Mouse (Mus musculus) liver, postnatal 0 days (tissue): Measurements from ENCODE around the gene Arhgap6.

ENCODE experiments used
- CTCF ChIP-seq: sonication (generic); IDR thresholded peaks from 2 replicates; pipeline ENCODE4 v1.5.1; 2016; ENCODE audit warnings: antibody characterized with exemption, low read depth
- EP300 ChIP-seq: IDR thresholded peaks from 2 replicates; pipeline ENCODE4 v1.6.1; 2016; ENCODE audit warnings: antibody characterized with exemption, low read depth, mild to moderate bottlenecking

- TF ChIP-seq EP300 (no peak), CTCF (peak; percentile 47)
These were observed 241.8 kb downstream of the Arhgap6 start for GRCm38 (mm10) chrX:169036403-169037296.
